Mouse (Mus musculus): ENCODE results near the gene Scn5a. TPM values are rescaled to one million over a fixed set of nuclear protein-coding genes. Genes with fewer than 3 reads are reported as not detected.

The Scn5a gene
- polyA plus RNA-seq, 1 experiment from 2014 or later, result 1.4 TPM

- Histone ChIP-seq H3K4me1 (replicated peaks; ENCODE audit: control insufficient read depth, insufficient read depth, low read length) (peaks cover 10% of the 10 kb centered on the region), H3K36me3 (ENCODE audit: control insufficient read depth, insufficient read depth) (no peaks in the 10 kb centered on the region), H3K4me2 (ENCODE audit: low read length) (no peak overlapping the region), H3K9ac (replicated peaks; ENCODE audit: low read depth, low read length) (no peak overlapping the region), H3K9me3 (ENCODE audit: control insufficient read depth, low read length) (no peaks in the 10 kb centered on the region), H3K27ac (ENCODE audit: low read length) (no peak overlapping the region), H3K4me3 (replicated peaks; ENCODE audit: low read length) (no peak overlapping the region), H3K27me3 (replicated peaks; ENCODE audit: control insufficient read depth, insufficient read depth, low read length) (no peaks in the 10 kb centered on the region)
- WGBS, result 49% methylated on average over 23 of the region's 23 CpGs
- peak; percentile 73; the same call in 1 of the 2 replicates for ATAC-seq
Observed at GRCm38 (mm10) chr9:119483554-119484353, 95.1 kb downstream of the Scn5a start.

GRCm38 (mm10) chr9:119481612-119482011, 97.2 kb downstream of the Scn5a start:
- 87% methylated on average over 4 of the region's 4 CpGs for WGBS

GRCm38 (mm10) chr9:119479297-119479696, 99.5 kb downstream of the Scn5a start:
- H3K27ac ChIP-seq (ENCODE audit: low read length), result no peak overlapping the region
- H3K4me1 ChIP-seq (replicated peaks; ENCODE audit: control insufficient read depth, insufficient read depth, low read length), result peaks cover 16% of the 10 kb centered on the region
- H3K36me3 ChIP-seq (ENCODE audit: control insufficient read depth, insufficient read depth), result no peaks in the 10 kb centered on the region
- WGBS, result 53% methylated on average over 8 of the region's 8 CpGs
- no peak for ATAC-seq
- H3K4me2 ChIP-seq (ENCODE audit: low read length), result no peak overlapping the region
- H3K9ac ChIP-seq (replicated peaks; ENCODE audit: low read depth, low read length), result no peak overlapping the region
- H3K9me3 ChIP-seq (ENCODE audit: control insufficient read depth, low read length), result no peaks in the 10 kb centered on the region
- no peaks in the 10 kb centered on the region for H3K27me3 ChIP-seq (replicated peaks; ENCODE audit: control insufficient read depth, insufficient read depth, low read length)
- no peak overlapping the region for H3K4me3 ChIP-seq (replicated peaks; ENCODE audit: low read length)

More at GRCm38 (mm10) chr9:119481612-119482011, 97.2 kb downstream of the Scn5a start:
- no peak for ATAC-seq
- Histone ChIP-seq H3K4me2 (ENCODE audit: low read length) (no peak overlapping the region), H3K27me3 (replicated peaks; ENCODE audit: control insufficient read depth, insufficient read depth, low read length) (no peaks in the 10 kb centered on the region), H3K4me1 (replicated peaks; ENCODE audit: control insufficient read depth, insufficient read depth, low read length) (peaks cover 16% of the 10 kb centered on the region), H3K36me3 (ENCODE audit: control insufficient read depth, insufficient read depth) (no peaks in the 10 kb centered on the region), H3K9me3 (ENCODE audit: control insufficient read depth, low read length) (no peaks in the 10 kb centered on the region), H3K4me3 (replicated peaks; ENCODE audit: low read length) (no peak overlapping the region), H3K27ac (ENCODE audit: low read length) (no peak overlapping the region), H3K9ac (replicated peaks; ENCODE audit: low read depth, low read length) (no peak overlapping the region)

- ATAC-seq, result no peak
- 51% methylated on average over 11 of the region's 11 CpGs for WGBS
- no peaks in the 10 kb centered on the region for H3K36me3 ChIP-seq (ENCODE audit: control insufficient read depth, insufficient read depth)
Observed at GRCm38 (mm10) chr9:119478345-119478744, 100.5 kb downstream of the Scn5a start.

GRCm38 (mm10) chr9:119477754-119478153, 101.1 kb downstream of the Scn5a start:
- Histone ChIP-seq H3K27me3 (replicated peaks; ENCODE audit: control insufficient read depth, insufficient read depth, low read length) (no peaks in the 10 kb centered on the region), H3K36me3 (ENCODE audit: control insufficient read depth, insufficient read depth) (no peaks in the 10 kb centered on the region), H3K9me3 (ENCODE audit: control insufficient read depth, low read length) (no peaks in the 10 kb centered on the region), H3K27ac (ENCODE audit: low read length) (no peak overlapping the region), H3K4me1 (replicated peaks; ENCODE audit: control insufficient read depth, insufficient read depth, low read length) (peaks cover 6% of the 10 kb centered on the region), H3K4me2 (ENCODE audit: low read length) (no peak overlapping the region), H3K4me3 (replicated peaks; ENCODE audit: low read length) (no peak overlapping the region), H3K9ac (replicated peaks; ENCODE audit: low read depth, low read length) (no peak overlapping the region)
- ATAC-seq, result no peak
- WGBS, result 69% methylated on average over 6 of the region's 6 CpGs

More at GRCm38 (mm10) chr9:119478345-119478744, 100.5 kb downstream of the Scn5a start:
- Histone ChIP-seq H3K4me1 (replicated peaks; ENCODE audit: control insufficient read depth, insufficient read depth, low read length) (peaks cover 9% of the 10 kb centered on the region), H3K4me2 (ENCODE audit: low read length) (no peak overlapping the region), H3K4me3 (replicated peaks; ENCODE audit: low read length) (no peak overlapping the region), H3K9me3 (ENCODE audit: control insufficient read depth, low read length) (no peaks in the 10 kb centered on the region), H3K9ac (replicated peaks; ENCODE audit: low read depth, low read length) (no peak overlapping the region), H3K27ac (ENCODE audit: low read length) (no peak overlapping the region), H3K27me3 (replicated peaks; ENCODE audit: control insufficient read depth, insufficient read depth, low read length) (no peaks in the 10 kb centered on the region)

GRCm38 (mm10) chr9:119474717-119475611, 103.9 kb downstream of the Scn5a start:
- H3K36me3 ChIP-seq (ENCODE audit: control insufficient read depth, insufficient read depth), result no peaks in the 10 kb centered on the region

GRCm38 (mm10) chr9:119473608-119474164, 105.1 kb downstream of the Scn5a start:
- Histone ChIP-seq H3K4me2 (ENCODE audit: low read length) (no peak overlapping the region), H3K36me3 (ENCODE audit: control insufficient read depth, insufficient read depth) (no peaks in the 10 kb centered on the region), H3K9ac (replicated peaks; ENCODE audit: low read depth, low read length) (no peak overlapping the region), H3K4me1 (replicated peaks; ENCODE audit: control insufficient read depth, insufficient read depth, low read length) (peaks cover 6% of the 10 kb centered on the region), H3K9me3 (ENCODE audit: control insufficient read depth, low read length) (no peaks in the 10 kb centered on the region), H3K27me3 (replicated peaks; ENCODE audit: control insufficient read depth, insufficient read depth, low read length) (no peaks in the 10 kb centered on the region), H3K4me3 (replicated peaks; ENCODE audit: low read length) (no peak overlapping the region), H3K27ac (ENCODE audit: low read length) (no peak overlapping the region)
- no peak for ATAC-seq
- WGBS, result 89% methylated on average over 9 of the region's 9 CpGs

More at GRCm38 (mm10) chr9:119474717-119475611, 103.9 kb downstream of the Scn5a start:
- Histone ChIP-seq H3K27ac (ENCODE audit: low read length) (no peak overlapping the region), H3K9me3 (ENCODE audit: control insufficient read depth, low read length) (no peaks in the 10 kb centered on the region), H3K4me3 (replicated peaks; ENCODE audit: low read length) (no peak overlapping the region), H3K4me2 (ENCODE audit: low read length) (no peak overlapping the region), H3K27me3 (replicated peaks; ENCODE audit: control insufficient read depth, insufficient read depth, low read length) (no peaks in the 10 kb centered on the region), H3K4me1 (replicated peaks; ENCODE audit: control insufficient read depth, insufficient read depth, low read length) (peaks cover 6% of the 10 kb centered on the region), H3K9ac (replicated peaks; ENCODE audit: low read depth, low read length) (no peak overlapping the region)
- 76% methylated on average over 15 of the region's 15 CpGs for WGBS
- ATAC-seq, result no peak

GRCm38 (mm10) chr9:119473011-119473410, 105.8 kb downstream of the Scn5a start:
- Histone ChIP-seq H3K4me1 (replicated peaks; ENCODE audit: control insufficient read depth, insufficient read depth, low read length) (peaks cover 1% of the 10 kb centered on the region), H3K9ac (replicated peaks; ENCODE audit: low read depth, low read length) (no peak overlapping the region), H3K4me3 (replicated peaks; ENCODE audit: low read length) (no peak overlapping the region), H3K27me3 (replicated peaks; ENCODE audit: control insufficient read depth, insufficient read depth, low read length) (no peaks in the 10 kb centered on the region), H3K36me3 (ENCODE audit: control insufficient read depth, insufficient read depth) (no peaks in the 10 kb centered on the region), H3K27ac (ENCODE audit: low read length) (no peak overlapping the region), H3K4me2 (ENCODE audit: low read length) (no peak overlapping the region), H3K9me3 (ENCODE audit: control insufficient read depth, low read length) (no peaks in the 10 kb centered on the region)
- 96% methylated on average over 1 of the region's 1 CpGs for WGBS
- ATAC-seq, result no peak

- ATAC-seq, result no peak
- Histone ChIP-seq H3K27me3 (replicated peaks; ENCODE audit: control insufficient read depth, insufficient read depth, low read length) (no peaks in the 10 kb centered on the region), H3K36me3 (ENCODE audit: control insufficient read depth, insufficient read depth) (no peaks in the 10 kb centered on the region), H3K9ac (replicated peaks; ENCODE audit: low read depth, low read length) (no peak overlapping the region), H3K9me3 (ENCODE audit: control insufficient read depth, low read length) (no peaks in the 10 kb centered on the region), H3K4me2 (ENCODE audit: low read length) (no peak overlapping the region), H3K4me1 (replicated peaks; ENCODE audit: control insufficient read depth, insufficient read depth, low read length) (no peaks in the 10 kb centered on the region), H3K27ac (ENCODE audit: low read length) (no peak overlapping the region), H3K4me3 (replicated peaks; ENCODE audit: low read length) (no peak overlapping the region)
- 89% methylated on average over 11 of the region's 11 CpGs for WGBS
Observed at GRCm38 (mm10) chr9:119472412-119472918, 106.4 kb downstream of the Scn5a start.
